Mouse (Mus musculus) neural tube, embryonic 12.5 days (tissue): ENCODE data around the gene Fmnl2. TPM values are rescaled to one million over a fixed set of nuclear protein-coding genes. Genes with fewer than 3 reads are reported as not detected.
A peak's percentile ranks its signal among the peaks of the same experiment; 100 is the strongest.

Source experiments
- ATAC-seq: fragments of 200-750 bp; cut with Nextera tagmentation; 2 replicates; pipeline ENCODE4 v1.8.0; 2017; ENCODE audit warnings: low read depth, mild to moderate bottlenecking, moderate TSS enrichment, moderate library complexity; ENCODE audit not compliant: low FRiP score
- H3K27ac ChIP-seq: fragments of 300-500 bp; sonication (generic); 2 replicates; pipeline ENCODE4 v1.5.1; 2016
- H3K27me3 ChIP-seq: fragments of 300-500 bp; sonication (generic); replicated peaks from 2 replicates; pipeline ENCODE4 v1.6.1; 2016; ENCODE audit warnings: mild to moderate bottlenecking
- H3K36me3 ChIP-seq: fragments of 300-500 bp; sonication (generic); 2 replicates; pipeline ENCODE4 v1.6.1; 2016; ENCODE audit warnings: mild to moderate bottlenecking
- H3K4me1 ChIP-seq: fragments of 300-500 bp; sonication (generic); 2 replicates; pipeline ENCODE4 v1.6.1; 2016
- H3K4me2 ChIP-seq: fragments of 300-500 bp; sonication (generic); replicated peaks from 2 replicates; pipeline ENCODE4 v1.6.1; 2016; ENCODE audit warnings: mild to moderate bottlenecking
- H3K4me3 ChIP-seq: fragments of 300-500 bp; sonication (generic); 2 replicates; pipeline ENCODE4 v1.5.1; 2016
- H3K9ac ChIP-seq: fragments of 300-500 bp; sonication (generic); 2 replicates; pipeline ENCODE4 v1.6.1; 2016; ENCODE audit warnings: mild to moderate bottlenecking
- H3K9me3 ChIP-seq: fragments of 300-500 bp; sonication (generic); 2 replicates; pipeline ENCODE4 v1.6.1; 2016; ENCODE audit warnings: mild to moderate bottlenecking
- WGBS: fragments of 180-500 bp; shearing (Covaris S2); methylation state at CpG from one replicate; pipeline ENCODE4 v1.1.7; 2016; 5-methylcytosine and 5-hydroxymethylcytosine counted together
- polyA plus RNA-seq: library from polyadenylated mRNA; unstranded; fragments of >200 nt; fragmentation: Nextera tagmentation; extraction: Ambion mirVana; gene quantifications from 2 replicates; pipeline ENCODE4 v1.2.1, GENCODE M21; 2016

Fmnl2 gene
- polyA plus RNA-seq, 1 experiment from 2014 or later, result 10.7 TPM

DNA sequence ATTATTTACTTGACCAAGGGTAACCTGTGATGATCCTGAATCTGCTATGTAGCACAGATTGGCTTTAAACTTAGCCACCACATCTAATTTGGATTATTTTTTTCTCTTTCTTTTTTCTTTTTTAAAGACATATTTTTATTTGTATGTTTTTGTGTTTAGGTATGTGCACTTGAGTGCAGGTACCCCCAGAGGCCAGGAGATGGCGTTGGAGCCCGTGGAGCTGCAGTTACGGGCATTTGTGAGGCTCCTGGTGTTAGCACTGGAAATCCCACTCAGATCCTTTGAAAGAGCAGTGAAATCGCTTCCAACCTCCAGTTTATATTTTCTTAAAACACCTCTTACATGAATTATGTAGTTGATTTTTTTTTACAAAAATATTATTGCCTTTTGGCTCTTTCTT lies 91.9 kb downstream of the Fmnl2 start:
- no peak overlapping the region for H3K4me2 ChIP-seq
- H3K27ac ChIP-seq, result no peak overlapping the region
- ATAC-seq, result no peak
- H3K9ac ChIP-seq, result no peak overlapping the region
- H3K4me1 ChIP-seq, result peaks cover 18% of the 10 kb centered on the region
- no peaks in the 10 kb centered on the region for H3K36me3 ChIP-seq
- no peaks in the 10 kb centered on the region for H3K9me3 ChIP-seq
- H3K4me3 ChIP-seq, result no peak overlapping the region
- 98% methylated on average over 4 of the region's 4 CpGs for WGBS
- no peaks in the 10 kb centered on the region for H3K27me3 ChIP-seq

DNA sequence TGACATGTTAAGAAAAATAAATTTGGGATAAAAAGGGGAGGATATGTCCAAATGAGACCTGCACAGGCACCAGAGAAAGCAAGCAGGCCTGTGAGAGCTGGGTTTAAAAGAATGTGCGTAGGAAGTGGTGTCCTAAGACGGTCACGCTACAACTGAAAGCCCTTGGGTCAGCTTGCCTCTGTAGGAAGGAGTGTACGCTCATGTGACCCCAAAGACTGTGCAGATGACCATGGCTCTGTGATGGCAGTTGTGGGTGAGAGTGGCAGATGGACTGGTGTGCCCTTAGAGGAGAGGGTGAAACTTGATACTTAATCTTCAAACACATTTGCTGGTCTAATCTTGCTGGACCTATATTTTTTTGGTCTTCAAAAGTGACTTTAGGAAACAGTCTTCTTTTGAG lies 92.6 kb downstream of the Fmnl2 start:
- no peaks in the 10 kb centered on the region for H3K27me3 ChIP-seq
- no peak overlapping the region for H3K4me3 ChIP-seq
- H3K9me3 ChIP-seq, result no peaks in the 10 kb centered on the region
- ATAC-seq, result no peak
- peaks cover 17% of the 10 kb centered on the region for H3K4me1 ChIP-seq
- no peak overlapping the region for H3K4me2 ChIP-seq
- H3K27ac ChIP-seq, result no peak overlapping the region
- no peak overlapping the region for H3K9ac ChIP-seq
- no peaks in the 10 kb centered on the region for H3K36me3 ChIP-seq
- 87% methylated on average over 4 of the region's 4 CpGs for WGBS

- Histone ChIP-seq H3K27me3 (no peaks in the 10 kb centered on the region), H3K4me1 (no peaks in the 10 kb centered on the region), H3K4me2 (no peak overlapping the region), H3K36me3 (no peaks in the 10 kb centered on the region), H3K9me3 (no peaks in the 10 kb centered on the region), H3K27ac (no peak overlapping the region), H3K4me3 (no peak overlapping the region), H3K9ac (no peak overlapping the region)
- 90% methylated on average over 6 of the region's 6 CpGs for WGBS
- ATAC-seq, result no peak
Measured at GRCm38 (mm10) chr2:52952202-52952730, 94.6 kb downstream of the Fmnl2 start.

GRCm38 (mm10) chr2:52955090-52955489 lies 97.4 kb downstream of the Fmnl2 start:
- H3K27ac ChIP-seq, result no peak overlapping the region
- no peak overlapping the region for H3K9ac ChIP-seq
- H3K4me2 ChIP-seq, result no peak overlapping the region
- H3K27me3 ChIP-seq, result no peaks in the 10 kb centered on the region
- no peak overlapping the region for H3K4me3 ChIP-seq
- no peak for ATAC-seq
- peaks cover 23% of the 10 kb centered on the region for H3K4me1 ChIP-seq
- no peaks in the 10 kb centered on the region for H3K9me3 ChIP-seq
- no peaks in the 10 kb centered on the region for H3K36me3 ChIP-seq
- WGBS, result 70% methylated on average over 8 of the region's 8 CpGs

DNA sequence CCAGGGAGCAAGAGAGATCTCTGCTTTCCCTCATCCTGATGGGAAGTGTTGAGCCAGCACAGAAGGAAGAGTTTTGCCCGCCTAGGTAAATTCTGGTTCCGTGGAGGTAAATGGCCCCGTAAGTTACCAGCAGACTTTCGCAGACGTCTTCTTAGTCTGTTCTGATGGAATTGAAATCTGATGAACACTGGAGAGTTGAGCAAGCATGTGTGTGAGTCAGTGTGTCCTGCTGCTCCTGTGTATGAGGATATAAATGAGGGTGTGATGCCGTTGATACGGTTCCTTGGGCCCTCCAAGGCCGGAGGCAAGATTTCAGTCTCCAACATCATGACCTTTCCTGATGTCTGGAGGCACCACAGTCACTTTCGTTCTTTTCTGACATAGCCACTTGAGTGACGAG lies 98.2 kb downstream of the Fmnl2 start:
- Histone ChIP-seq H3K4me1 (peaks cover 23% of the 10 kb centered on the region), H3K4me2 (no peak overlapping the region), H3K27ac (no peak overlapping the region), H3K9ac (no peak overlapping the region), H3K4me3 (no peak overlapping the region), H3K36me3 (no peaks in the 10 kb centered on the region), H3K9me3 (no peaks in the 10 kb centered on the region), H3K27me3 (no peaks in the 10 kb centered on the region)
- 93% methylated on average over 10 of the region's 10 CpGs for WGBS
- no peak for ATAC-seq

GRCm38 (mm10) chr2:52957771-52958534 lies 100.3 kb downstream of the Fmnl2 start:
- ATAC-seq, result peak; percentile 37; the same call in 1 of the 2 replicates
- Histone ChIP-seq H3K36me3 (no peaks in the 10 kb centered on the region), H3K4me2 (peak overlapping the region; percentile 48), H3K27ac (no peak overlapping the region), H3K9me3 (no peaks in the 10 kb centered on the region), H3K4me1 (peaks cover 23% of the 10 kb centered on the region), H3K4me3 (no peak overlapping the region), H3K9ac (0 out of 2 replicates have a peak overlapping the region, but pooled peaks have one; percentile 33), H3K27me3 (no peaks in the 10 kb centered on the region)
- WGBS, result 32% methylated on average over 8 of the region's 8 CpGs

DNA sequence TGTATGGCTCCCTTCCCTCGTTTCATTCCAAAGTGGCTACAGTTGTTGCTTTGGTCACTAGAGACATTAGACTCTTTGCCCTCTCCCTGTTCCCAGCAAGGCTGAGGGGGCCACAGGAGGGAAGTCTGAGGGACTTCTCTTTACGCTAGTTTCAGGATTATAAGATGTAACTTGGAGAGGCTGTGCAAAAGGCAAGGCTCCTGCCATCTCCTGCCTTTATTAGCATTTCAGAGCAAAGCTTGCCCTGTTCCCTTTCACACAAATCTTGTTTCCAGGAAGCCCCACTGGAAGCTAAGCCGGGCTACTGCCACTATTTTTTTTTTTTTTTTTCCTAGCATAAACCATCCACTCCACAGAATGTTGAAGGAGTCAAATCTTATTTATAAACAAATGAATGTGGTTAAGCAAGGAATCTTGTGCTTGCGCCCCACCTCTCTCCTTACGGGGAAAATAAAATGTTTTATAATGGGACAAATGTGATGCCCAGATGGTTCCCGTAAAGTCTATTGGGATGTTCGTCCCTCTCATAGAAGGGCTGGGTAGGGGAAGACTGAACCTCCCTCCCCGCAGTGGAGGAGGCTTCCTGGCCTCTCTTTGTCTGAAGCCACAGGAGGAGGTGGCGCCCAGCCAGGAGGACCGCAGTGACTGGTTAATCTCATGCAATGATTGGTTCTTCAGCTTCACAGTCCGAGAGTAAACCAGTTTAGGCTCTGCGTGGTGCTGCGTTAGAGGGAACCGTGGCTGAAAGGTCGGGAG lies 101.1 kb downstream of the Fmnl2 start:
- 2% methylated on average over 15 of the region's 15 CpGs for WGBS
- peaks cover 27% of the 10 kb centered on the region for H3K4me1 ChIP-seq
- no peak overlapping the region for H3K4me3 ChIP-seq
- no peaks in the 10 kb centered on the region for H3K9me3 ChIP-seq
- H3K4me2 ChIP-seq, result peak overlapping the region; percentile 48
- H3K27me3 ChIP-seq, result no peaks in the 10 kb centered on the region
- H3K9ac ChIP-seq, result 0 out of 2 replicates have a peak overlapping the region, but pooled peaks have one; percentile 33
- H3K36me3 ChIP-seq, result no peaks in the 10 kb centered on the region
- H3K27ac ChIP-seq, result peak overlapping the region; percentile 20; the same call in 1 of the 2 replicates
- peak; percentile 72 for ATAC-seq

DNA sequence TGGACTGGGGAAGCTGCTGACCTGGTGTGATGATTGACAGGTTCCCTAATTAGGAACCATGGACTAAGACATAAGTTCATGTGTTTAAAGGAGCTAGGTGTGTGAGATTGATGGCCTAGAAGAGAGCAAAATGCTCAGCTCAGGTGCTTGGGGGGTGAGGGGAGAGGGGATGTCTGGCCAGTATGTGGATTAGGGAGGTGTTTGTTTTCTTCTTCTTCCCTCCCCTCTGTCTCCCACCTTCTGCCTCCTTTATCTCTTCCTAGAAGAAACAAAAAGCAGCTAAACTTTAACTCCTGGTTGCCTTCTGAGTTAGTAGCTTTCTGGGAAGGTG lies 101.6 kb downstream of the Fmnl2 start:
- H3K36me3 ChIP-seq, result no peaks in the 10 kb centered on the region
- H3K27ac ChIP-seq, result no peak overlapping the region
- no peak overlapping the region for H3K4me3 ChIP-seq
- H3K4me1 ChIP-seq, result peaks cover 27% of the 10 kb centered on the region
- no peaks in the 10 kb centered on the region for H3K27me3 ChIP-seq
- H3K9ac ChIP-seq, result 0 out of 2 replicates have a peak overlapping the region, but pooled peaks have one; percentile 33
- ATAC-seq, result no peak
- H3K4me2 ChIP-seq, result peak overlapping the region; percentile 48
- no peaks in the 10 kb centered on the region for H3K9me3 ChIP-seq

GRCm38 (mm10) chr2:52959982-52960381 lies 102.3 kb downstream of the Fmnl2 start:
- Histone ChIP-seq H3K9ac (no peak overlapping the region), H3K27ac (no peak overlapping the region), H3K4me2 (no peak overlapping the region), H3K27me3 (no peaks in the 10 kb centered on the region), H3K4me1 (peaks cover 34% of the 10 kb centered on the region), H3K9me3 (no peaks in the 10 kb centered on the region), H3K4me3 (no peak overlapping the region), H3K36me3 (no peaks in the 10 kb centered on the region)
- no peak for ATAC-seq
- whole genome bisulfite sequencing, result 63% methylated on average over 3 of the region's 3 CpGs

- Histone ChIP-seq H3K4me2 (no peak overlapping the region), H3K9ac (no peak overlapping the region), H3K9me3 (no peaks in the 10 kb centered on the region), H3K4me3 (no peak overlapping the region), H3K4me1 (peaks cover 36% of the 10 kb centered on the region), H3K36me3 (no peaks in the 10 kb centered on the region), H3K27me3 (no peaks in the 10 kb centered on the region), H3K27ac (no peak overlapping the region)
- ATAC-seq, result no peak
- 68% methylated on average over 2 of the region's 2 CpGs for WGBS
Measured at GRCm38 (mm10) chr2:52960697-52961096, 103.0 kb downstream of the Fmnl2 start.

DNA sequence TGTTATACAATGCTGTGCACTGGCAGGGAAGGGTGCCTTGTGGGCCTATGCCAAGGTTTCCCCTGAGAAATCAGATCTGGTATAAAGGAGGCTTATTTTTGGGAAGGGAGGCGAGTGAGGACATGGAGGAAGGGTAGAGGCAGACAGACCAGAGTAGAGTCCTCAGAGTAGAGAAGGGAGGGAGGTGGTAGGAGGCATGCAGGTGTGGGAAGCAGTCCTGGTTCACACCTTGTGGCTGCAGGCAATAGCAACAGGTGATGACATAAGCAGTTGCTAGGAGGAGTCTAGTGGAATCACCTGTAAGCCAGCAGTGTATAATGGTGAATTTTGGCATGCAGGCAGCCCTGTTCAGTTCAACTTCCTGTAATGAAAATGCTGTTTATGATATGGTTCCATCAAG lies 105.8 kb downstream of the Fmnl2 start:
- H3K36me3 ChIP-seq, result no peaks in the 10 kb centered on the region
- no peaks in the 10 kb centered on the region for H3K9me3 ChIP-seq
- H3K4me3 ChIP-seq, result no peak overlapping the region
- no peak overlapping the region for H3K9ac ChIP-seq
- ATAC-seq, result no peak
- H3K27me3 ChIP-seq, result no peaks in the 10 kb centered on the region
- peaks cover 35% of the 10 kb centered on the region for H3K4me1 ChIP-seq
- WGBS, result 96% methylated on average over 1 of the region's 1 CpGs
- no peak overlapping the region for H3K4me2 ChIP-seq
- no peak overlapping the region for H3K27ac ChIP-seq

DNA sequence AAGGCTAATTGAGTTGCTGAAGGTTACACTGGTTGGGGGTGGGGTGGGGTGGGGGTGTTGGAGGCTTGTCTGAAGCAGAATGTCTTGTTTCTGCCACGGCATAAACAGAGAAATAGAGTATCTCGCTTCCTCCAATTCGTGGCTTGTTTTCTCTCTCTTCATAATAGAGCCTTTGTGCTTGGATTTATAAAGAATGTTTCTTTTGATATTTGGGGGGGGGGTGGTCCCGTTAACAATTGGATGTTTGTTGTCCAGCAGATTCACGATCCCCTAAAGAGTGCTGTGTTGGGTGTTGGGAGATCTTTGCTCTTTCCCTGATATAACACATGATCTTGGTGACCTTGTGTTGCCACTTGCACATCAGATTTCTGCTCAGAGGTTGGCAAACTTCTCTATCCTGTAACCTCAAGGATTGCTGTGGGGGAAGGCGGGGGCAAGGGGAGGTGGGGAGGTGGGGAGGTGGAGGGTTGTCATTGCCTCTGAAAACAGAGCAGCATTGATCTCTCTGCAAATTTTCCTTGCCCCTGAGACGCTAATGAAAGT lies 106.8 kb downstream of the Fmnl2 start:
- WGBS, result 65% methylated on average over 7 of the region's 7 CpGs
- no peak overlapping the region for H3K9ac ChIP-seq
- ATAC-seq, result no peak
- H3K27ac ChIP-seq, result no peak overlapping the region
- H3K9me3 ChIP-seq, result no peaks in the 10 kb centered on the region
- H3K36me3 ChIP-seq, result no peaks in the 10 kb centered on the region
- H3K4me2 ChIP-seq, result no peak overlapping the region
- H3K27me3 ChIP-seq, result no peaks in the 10 kb centered on the region
- H3K4me1 ChIP-seq, result peaks cover 31% of the 10 kb centered on the region
- no peak overlapping the region for H3K4me3 ChIP-seq
